Mouse (Mus musculus): ENCODE measurements around the gene Fgf18.

Gene Fgf18

DNA sequence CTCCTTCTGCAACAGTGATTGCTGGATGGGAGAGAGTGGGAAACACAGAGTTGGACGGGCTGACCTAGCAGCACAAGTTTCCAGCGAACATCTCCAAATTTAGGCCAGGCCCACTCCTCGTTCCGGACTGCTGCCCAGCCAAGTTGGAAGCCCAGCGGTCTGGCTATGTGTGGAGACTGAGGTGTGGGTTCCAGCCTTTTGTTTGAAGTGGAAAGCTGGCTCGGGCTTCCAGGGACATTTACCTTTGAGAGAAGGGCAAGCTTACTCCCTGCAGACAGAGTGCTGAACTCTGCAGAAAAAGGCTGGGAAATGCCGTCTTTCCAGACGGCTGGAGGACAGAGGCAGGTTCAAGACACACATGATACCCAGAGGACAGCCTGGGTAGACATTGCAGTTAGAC lies 27.6 kb downstream of the Fgf18 start:
- in situ Hi-C loops (cut with MboI, MseI): no loop called here

DNA sequence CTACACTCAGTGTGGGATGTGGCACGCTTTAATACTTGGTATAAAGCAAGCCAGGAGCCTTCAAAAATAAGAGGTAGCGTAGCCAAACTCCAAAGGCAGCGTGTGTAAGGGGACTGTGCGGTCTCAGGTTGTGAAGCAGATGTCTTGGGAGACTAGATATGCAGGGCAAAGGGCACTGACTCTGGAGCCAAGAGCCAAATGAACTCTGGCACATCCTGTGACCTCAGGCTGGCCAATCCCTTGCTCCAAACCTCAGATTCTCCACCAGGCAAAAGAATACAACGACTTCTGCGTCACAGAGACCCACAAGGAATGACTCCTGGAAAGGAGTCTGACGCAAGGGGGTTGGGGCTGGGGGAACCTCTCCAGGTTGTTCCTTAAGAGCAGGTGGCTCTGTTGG lies 28.1 kb downstream of the Fgf18 start:
- in situ Hi-C loops (cut with MboI, MseI): no loop called here

DNA sequence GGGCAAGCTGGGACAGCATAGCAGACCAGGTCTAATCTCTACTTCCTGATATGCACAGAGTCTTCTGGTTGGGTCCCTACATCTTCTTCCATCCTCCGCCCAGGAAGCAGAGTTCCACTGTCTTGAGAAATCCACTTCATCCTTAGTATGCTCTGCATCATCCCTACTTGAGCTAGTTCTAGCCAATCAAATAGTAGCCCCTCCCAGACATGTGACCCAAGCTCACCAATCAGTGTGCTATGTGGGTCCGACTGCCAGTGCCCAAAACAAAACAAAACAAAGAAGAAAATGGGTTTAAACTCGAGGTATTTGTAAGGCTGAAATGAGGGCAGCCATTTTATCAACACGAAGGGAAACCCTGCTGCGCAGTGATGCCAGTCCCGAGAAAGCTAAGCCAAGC lies 28.7 kb downstream of the Fgf18 start:
- in situ Hi-C loops (cut with MboI, MseI): no loop called here

DNA sequence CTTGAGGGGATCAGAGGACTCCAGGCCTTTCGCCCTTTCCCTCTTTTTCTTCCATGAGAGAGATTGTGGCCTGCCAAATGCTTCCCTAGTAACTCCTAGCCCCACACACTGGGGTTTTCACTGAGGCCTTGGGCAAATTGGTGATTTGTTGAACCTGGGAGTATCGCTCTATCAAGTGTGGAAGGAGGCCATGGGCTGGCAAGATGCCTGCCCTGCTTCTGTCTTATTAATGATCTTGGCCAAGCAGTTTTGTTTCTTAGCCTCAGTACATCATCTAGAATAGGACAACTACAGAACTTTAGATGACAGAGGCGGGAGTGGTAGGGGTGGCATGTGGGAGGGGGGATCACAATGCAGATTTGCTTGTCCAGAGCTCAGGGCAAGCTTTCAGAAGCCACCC lies 31.4 kb downstream of the Fgf18 start:
- in situ Hi-C loops (cut with MboI, MseI): no loop called here

DNA sequence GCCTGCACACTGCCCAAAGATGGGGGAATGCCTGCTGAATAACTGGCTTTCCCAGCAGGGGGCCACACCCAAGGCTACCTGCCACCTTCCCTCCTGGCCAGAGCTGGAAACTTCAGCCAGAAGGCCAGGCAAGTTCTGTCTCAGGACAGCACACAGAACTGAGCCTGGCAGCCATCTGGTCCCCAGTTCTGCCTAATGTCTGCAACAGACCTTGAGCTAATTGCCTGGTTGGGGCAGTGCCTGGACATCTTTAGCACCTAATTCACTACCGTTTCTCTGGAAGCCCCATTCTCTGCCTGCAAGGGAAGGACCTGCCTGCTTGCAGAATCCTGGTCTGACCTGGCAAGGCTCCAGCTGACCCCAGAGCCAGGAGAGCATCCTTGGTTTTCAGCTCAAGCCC lies 34.8 kb downstream of the Fgf18 start:
- in situ Hi-C loops (cut with MboI, MseI): no loop called here

DNA sequence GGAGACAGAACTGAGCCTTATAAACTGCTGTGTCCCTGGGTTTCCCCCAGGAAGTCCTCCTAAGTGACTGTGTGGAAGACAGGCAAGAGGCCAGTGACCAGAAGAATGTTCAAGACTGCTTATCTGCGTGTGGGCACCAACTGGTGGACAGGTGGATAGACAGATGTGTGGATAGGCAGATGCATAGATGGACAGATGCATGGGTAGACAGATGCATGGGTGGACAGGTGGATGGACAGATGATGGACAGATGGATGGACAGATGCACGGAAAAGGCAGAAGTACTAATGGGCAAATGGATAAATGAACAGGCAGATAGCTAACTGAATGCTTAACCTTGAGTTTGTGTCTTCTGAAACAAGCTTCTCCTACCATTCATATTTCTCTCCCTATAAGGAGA lies 37.1 kb downstream of the Fgf18 start:
- in situ Hi-C loops (cut with MboI, MseI): no loop called here

DNA sequence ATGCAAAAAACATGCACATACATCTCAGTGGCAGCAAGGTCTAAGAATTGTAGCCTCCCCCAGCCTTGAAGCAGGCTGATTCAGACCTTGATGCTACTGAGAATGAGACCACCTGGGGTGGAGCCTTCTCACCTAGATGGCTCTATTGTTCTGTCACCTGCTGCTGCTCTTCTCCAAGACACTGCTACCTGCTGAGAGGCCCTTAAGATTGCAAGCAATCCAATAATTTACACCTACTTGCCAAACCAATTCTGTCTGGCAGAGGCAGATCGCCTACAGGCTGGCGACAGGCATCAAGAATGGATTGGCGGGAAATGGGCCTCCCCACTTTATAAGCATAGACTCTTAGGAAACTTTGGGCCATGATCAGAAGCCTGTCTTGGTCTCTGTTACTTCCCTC lies 39.7 kb downstream of the Fgf18 start:
- in situ Hi-C loops (cut with MboI, MseI): no loop called here

DNA sequence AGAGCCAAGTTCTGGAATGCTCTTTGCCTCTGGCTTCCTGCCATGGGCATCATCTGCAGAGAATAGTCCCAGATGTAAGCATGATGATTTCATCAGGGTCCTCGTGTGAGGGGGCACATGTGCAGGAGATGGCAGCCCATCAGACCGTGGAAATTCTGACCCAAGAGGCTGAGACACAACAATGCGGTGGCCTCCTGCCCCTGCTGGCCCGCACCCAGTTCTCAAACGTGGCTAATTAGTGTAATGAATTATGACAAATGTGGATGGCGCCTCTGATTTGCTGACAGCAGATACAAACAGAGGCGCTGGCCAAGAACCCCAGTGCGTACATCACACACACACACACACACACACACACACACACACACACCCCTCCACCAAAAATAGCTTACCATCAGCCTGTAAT lies 42.3 kb downstream of the Fgf18 start:
- in situ Hi-C loops (cut with MboI, MseI): no loop called here

DNA sequence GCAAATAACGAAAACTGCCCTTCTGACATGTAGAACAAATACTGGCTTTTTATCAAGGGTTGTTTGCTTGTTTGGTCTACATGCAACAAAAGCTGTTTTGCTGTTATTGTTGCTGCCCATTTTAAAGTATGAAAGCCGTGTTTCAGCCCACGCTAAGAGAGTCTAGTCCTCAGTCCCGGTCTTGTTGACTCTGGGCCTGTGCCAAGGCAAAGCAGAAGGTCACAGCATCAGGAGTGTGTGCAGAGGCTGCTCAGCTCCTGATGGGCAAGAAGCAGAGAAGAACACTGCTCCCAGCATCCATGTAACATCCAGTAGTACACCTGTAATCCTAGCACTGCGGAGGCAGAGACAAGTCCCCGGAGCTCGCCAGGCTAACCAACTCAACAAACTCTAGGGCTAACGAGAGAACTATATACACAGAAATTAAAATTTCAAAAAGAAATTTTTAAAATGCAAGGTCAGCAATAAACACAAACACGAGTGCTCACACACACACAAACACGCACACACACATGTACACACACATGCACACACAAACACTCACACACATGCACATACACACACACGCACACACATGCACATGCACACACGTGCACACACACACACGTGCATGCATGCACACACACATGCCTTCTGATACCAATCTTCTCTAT lies 43.8 kb downstream of the Fgf18 start:
- in situ Hi-C loops (cut with MboI, MseI): no loop called here

DNA sequence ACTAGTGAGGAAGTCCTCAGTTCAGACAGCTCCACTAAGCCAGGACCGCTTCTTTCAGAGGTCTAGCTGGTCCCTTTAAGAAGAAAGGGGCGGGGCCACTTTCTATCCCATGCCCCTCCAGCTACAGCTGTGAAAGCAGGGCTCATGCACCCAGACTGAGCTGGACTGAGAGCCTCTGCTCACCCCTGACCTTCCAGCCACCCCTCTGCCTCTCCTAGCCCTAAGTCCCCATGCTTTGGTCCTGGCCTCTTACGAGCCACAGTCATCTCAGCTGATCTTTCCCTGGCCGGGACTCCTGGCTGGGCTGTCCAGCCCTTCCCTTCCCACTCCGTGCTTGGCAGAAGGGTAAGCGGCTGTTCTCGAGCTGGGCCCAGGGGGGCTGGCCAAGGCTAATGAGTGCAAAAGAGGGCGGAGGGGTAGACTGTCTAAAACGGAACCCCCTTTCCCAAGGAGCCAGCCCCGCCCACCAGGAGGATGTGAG lies 47.1 kb downstream of the Fgf18 start:
- in situ Hi-C loops (cut with MboI, MseI): no loop called here

DNA sequence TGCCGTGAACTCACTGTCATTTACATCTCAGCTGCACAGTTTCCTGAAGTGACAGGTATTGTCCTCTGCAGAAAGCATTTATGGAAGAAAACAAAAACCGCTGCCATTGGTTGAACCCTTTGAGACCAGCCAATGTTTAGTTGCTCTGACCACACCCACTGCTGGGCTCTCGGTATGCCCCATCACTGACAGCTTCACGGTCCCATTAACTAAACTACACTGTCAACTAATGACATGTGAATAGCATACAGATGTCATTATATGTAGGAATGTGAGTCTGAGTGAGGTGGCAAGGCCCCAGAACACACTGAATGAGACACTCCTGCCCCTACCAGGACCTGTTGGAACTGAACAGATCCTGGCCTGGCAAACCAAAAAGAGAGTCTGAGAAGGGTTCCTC lies 47.8 kb downstream of the Fgf18 start:
- in situ Hi-C loops (cut with MboI, MseI): no loop called here

DNA sequence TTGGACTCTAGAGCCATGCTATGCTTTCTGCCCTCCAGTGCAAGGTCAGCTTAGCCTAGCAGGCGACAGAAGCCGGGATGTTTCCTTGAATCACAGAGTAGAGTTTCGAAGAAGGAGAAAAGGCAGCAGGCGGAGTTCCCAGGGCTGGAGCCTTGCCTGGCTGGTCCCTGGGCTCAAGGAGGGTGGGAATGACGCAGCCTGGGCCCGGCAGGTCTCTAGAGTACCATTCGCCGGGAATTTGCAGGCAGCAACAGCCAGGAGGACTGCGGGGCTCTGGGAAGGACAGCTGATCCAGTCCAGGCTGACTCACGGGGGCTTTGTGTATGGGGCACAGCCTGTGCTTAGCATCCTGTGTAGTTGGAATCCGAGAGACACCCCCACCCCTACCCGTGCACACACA lies 48.8 kb downstream of the Fgf18 start:
- in situ Hi-C loops (cut with MboI, MseI): no loop called here

DNA sequence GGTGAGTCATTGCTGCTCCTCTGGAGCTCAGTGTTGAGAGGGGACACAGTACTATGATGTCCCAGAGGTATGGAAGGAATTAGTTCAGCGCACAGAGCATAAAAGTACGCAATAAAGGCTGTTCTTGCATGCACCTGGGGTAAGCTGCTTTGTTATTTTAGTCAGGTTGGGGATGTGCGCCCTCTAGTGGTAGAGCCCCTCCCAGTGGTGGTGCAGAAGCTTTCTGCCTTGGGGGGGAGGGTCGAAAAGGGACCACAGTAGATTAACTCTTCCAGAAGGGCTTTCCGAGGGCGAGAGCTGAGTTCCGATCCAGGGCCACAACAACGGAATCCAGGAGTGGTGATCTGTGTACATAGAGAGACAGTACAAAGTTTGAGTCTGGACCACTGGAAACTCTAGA lies 49.3 kb downstream of the Fgf18 start:
- in situ Hi-C loops (cut with MboI, MseI): no loop called here

DNA sequence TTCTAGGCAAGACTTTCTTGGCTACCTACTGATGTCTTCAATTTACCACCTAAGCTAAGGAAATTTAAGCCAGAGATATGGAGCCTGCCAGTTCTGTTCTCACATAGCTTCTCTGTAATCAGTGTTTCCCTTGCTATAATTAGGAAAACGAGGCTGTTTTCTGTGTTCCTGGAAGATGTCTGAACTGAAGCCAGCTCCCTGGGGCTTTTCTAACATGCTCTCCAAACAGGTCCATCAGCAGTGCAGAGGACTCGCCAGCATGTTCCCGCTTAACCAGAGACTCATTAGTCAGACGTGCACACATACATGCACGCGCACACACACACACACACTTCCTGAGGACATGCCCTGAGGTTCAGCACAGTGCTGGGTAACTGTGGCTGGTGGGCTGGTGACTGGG lies 57.3 kb downstream of the Fgf18 start:
- in situ Hi-C loops (cut with MboI, MseI): no loop called here

DNA sequence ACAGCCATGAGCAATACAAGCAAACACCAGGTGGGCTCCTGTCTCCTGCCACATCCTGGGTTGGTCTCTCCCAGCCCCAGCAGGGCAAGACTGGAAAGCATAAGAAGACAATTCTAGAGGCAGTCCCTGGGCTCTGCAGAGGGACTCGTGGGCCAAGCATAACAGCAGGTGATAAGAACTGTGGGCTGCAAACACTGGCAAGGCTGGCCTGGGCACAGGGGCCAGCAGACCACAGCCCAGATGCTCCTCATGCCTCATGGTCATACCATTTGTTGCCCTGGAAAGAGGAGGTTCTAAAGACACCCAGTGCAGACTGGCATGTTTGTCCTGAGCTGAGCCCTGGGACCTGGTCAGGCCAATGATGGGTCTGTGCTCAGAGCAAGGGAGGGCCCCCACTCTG lies 59.0 kb downstream of the Fgf18 start:
- in situ Hi-C loops (cut with MboI, MseI): no loop called here

DNA sequence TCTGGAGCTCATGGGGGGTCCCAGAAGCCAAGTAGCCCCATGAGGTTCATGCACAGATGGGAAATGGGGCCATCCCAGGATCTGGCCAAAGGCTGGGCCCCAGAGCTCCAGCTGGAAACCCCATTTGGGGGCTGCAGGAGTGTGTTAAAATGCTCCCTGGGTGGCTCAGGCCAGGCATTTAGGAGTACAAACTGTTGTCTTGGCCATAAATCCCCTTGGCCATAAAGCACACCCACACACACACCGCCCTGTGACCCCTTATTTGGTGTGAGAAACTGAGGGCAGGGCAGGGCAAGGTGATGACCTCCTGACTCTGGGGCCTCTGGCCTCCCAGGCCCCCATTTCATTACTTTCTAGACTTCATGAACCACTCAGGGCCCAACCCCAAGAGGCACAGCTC lies 61.2 kb downstream of the Fgf18 start:
- in situ Hi-C loops (cut with MboI, MseI): no loop called here

DNA sequence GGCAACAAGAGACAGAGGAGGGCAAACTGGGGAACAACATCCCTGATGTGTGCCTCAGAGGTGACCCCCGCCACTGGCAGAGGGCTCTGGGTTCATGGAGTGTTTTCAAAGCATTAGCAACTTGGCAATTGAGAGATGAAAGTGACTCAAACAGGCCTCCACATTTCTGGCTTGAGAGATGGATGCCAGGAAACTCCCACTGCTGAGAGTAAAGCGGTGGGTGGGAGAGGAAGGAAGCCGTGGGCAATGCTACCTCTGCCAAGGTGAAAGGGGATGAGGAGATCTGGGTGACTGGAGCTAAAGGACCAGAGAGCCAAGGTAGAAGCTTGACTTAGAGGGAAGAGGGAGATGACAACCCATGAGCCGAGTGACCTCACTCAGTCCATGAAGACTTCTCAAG lies 61.7 kb downstream of the Fgf18 start:
- in situ Hi-C loops (cut with MboI, MseI): no loop called here

DNA sequence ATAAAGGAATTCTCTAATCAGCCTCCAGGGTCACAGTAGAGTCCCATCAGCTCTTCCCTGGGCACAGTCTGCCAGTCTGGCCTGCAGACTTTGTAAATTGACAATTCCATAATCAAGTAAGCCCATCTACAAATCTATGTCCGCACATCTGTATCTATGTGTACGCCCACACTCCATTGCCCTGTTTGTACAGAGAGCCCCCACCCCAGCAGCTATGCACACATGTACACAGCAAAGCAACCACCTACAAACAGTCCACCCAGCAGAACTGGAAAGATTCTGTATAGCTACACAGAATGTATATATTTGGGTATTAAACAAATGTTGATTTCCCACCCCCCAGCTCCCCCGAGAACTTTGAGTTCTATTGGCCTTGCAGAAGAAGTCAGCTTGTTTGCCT lies 62.1 kb downstream of the Fgf18 start:
- in situ Hi-C loops (cut with MboI, MseI): no loop called here

DNA sequence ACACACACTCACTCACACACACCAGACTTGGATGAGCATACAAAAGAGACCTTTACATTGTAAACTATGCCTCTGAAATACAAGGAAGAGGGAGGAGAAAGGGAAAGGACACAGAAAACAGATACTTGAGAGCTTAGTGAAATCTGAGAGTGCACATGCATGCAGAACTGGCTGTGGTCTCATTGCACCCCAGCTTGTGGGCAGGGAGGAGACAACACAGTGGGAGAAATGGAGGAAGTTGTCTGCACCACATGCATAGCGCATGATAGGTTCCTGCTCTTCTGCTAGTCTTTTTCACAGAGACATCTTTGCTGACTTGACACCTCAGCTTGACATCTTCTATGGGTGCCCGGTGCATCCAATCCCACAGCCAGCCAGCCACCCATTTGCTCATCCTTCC lies 63.2 kb downstream of the Fgf18 start:
- in situ Hi-C loops (cut with MboI, MseI): no loop called here

DNA sequence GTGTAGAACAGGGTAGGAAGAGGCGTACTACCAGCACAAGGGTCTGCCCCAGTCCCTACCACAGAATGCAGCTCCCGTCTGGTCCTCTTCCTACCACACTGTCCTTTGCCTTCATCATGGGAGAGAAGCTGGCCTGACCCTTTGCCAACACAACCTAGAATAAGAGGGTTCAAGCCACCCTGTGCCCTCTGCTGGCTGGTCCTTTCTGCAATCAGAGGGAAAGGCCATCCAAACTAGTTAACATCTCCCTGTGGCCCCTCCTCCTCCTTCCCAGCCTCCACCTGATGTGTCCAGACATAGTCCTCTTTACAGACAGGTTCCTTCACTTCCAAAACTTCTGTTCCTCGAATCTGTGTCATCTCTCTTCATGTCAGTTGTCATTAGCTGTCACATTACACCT lies 66.0 kb downstream of the Fgf18 start:
- in situ Hi-C loops (cut with MboI, MseI): no loop called here

DNA sequence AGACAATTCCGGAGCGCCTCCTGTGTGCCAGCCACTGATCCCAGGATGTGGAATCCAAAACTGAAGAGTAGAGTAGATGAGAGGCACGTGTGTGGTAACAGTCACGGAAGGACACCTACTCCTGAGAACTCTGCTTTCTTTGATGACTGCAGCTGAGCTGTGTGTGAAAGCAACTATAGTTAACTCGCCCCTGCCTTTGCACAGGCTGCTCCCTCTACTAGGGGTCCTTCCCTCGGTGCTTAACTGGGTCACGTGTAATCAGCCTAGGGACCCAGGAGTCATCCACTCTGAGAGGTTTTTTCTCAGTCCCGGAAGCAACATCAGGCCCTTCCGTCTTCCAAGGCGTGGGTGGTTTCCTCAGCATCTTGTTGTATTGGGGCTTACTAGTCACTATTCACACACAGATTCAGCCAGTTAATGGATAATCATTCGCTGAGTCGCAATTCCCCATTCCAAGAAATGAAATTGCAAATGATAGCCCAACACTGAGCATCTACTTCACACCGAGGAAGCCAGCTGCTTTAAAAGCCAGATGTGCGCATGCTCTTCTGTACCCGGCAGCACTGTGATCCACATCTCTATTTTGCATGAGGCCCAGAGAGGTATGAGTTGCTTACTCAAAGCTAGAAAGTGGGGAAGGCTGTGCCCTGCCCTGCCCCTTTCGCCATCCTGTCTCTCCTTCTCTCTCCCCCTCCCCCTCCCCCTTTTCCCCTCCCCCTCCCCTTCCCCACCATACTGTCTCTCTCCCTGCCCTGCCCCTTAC lies 67.0 kb downstream of the Fgf18 start:
- in situ Hi-C loops (cut with MboI, MseI): no loop called here

DNA sequence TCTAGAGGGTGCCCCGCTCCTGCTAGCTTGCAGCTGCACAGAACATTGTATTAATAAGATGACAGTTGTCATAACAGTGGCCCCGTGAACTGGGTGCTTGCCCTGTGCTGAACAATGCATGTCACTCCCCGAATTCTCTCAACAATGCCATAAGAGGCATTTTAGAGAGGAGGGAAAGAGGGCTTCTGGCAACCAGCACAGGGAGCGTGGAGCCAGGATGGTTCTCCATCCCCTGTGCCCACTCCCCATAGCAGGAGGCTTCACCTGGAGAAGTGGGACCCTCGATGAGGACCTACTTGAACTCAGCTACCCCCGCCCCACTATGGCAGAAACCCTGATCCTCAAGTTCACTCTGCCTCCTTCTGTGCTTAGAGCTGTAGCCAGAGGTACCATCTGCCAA lies 67.8 kb downstream of the Fgf18 start:
- in situ Hi-C loops (cut with MboI, MseI): no loop called here

DNA sequence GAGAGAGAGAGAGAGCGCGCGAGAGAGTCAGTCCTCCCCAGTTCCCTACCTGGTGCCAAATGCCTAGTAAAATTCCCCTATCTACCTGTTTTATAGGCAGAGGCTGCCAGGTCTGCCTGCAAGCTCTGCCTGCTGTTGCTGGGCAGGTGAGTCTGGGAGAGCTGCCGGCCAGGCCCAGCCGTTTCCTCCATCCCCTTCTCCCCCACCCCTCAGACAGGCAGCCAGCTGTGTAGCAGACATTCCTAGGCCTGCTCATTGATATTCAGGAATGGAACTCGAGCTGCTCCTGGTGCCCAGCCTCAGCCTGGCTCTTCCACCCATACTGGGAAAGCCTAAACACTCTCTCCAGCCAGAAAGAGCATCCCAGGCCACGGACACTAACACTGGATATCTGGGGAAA lies 69.2 kb downstream of the Fgf18 start:
- in situ Hi-C loops (cut with MboI, MseI): no loop called here

DNA sequence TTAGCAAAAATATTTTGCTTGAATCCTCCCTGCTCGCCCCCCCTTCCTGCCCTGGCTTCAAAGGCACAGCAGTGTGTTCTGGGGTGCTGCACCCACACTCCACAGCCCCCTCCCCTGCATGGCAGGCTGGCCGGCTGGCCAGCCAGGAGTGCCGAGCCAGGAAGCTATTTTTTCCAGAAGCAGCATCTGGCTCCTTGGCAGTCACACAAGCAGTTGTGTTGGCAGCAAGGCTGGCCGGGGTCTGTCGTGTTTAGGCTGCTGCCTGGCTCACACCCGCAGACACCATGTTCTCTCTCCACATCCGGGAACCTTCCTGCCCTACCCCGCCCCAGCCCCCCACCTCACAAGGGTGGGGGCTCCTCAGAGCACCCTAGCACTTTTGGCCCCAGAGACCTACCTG lies 71.9 kb downstream of the Fgf18 start:
- in situ Hi-C loops (cut with MboI, MseI): no loop called here

All from T-helper 2 cell (primary cell).